Mouse (Mus musculus) lung, postnatal 0 days (tissue): ENCODE results near the gene Kcnk15. TPM values are rescaled to one million over a fixed set of nuclear protein-coding genes. Genes with fewer than 3 reads are reported as not detected.

Experiments
- ATAC-seq: fragments of 200-750 bp; cut with Nextera tagmentation; 2 replicates; pipeline ENCODE4 v1.8.0; 2017; ENCODE audit warnings: moderate library complexity
- DNase-seq: peaks from one replicate; pipeline ENCODE4 v3.0.0-alpha.2; 2016; ENCODE audit warnings: low spot score
- H3K27ac ChIP-seq: fragments of 300-500 bp; sonication (generic); 2 replicates; pipeline ENCODE4 v1.5.1; 2014; ENCODE audit warnings: antibody characterized with exemption, mild to moderate bottlenecking, low read length, mixed read lengths
- H3K27me3 ChIP-seq: fragments of 300-500 bp; sonication (generic); replicated peaks from 2 replicates; pipeline ENCODE4 v1.6.1; 2014; ENCODE audit warnings: low read length, mixed read lengths; ENCODE audit not compliant: insufficient read depth
- H3K36me3 ChIP-seq: fragments of 300-500 bp; sonication (generic); 2 replicates; pipeline ENCODE4 v1.6.1; 2014; ENCODE audit warnings: low read length, mixed read lengths; ENCODE audit not compliant: insufficient read depth
- H3K4me1 ChIP-seq: fragments of 300-500 bp; sonication (generic); 2 replicates; pipeline ENCODE4 v1.6.1; 2014; ENCODE audit warnings: antibody characterized with exemption, low read depth, low read length, mixed read lengths; ENCODE audit not compliant: insufficient read depth
- H3K4me2 ChIP-seq: fragments of 300-500 bp; sonication (generic); replicated peaks from 2 replicates; pipeline ENCODE4 v1.6.1; 2014; ENCODE audit warnings: low read depth, mild to moderate bottlenecking, low read length, moderate library complexity, mixed read lengths
- H3K4me3 ChIP-seq: fragments of 300-500 bp; sonication (generic); 2 replicates; pipeline ENCODE4 v1.5.1; 2014; ENCODE audit warnings: low read depth, low read length
- H3K9ac ChIP-seq: fragments of 300-500 bp; sonication (generic); replicated peaks from 2 replicates; pipeline ENCODE4 v1.6.1; 2014; ENCODE audit warnings: low read depth, mild to moderate bottlenecking
- H3K9me3 ChIP-seq: fragments of 300-500 bp; sonication (generic); 2 replicates; pipeline ENCODE4 v1.6.1; 2016; ENCODE audit warnings: low read length, mixed read lengths
- CTCF ChIP-seq: IDR thresholded peaks from 2 replicates; pipeline ENCODE4 v1.5.1; 2016; ENCODE audit warnings: antibody characterized with exemption, mild to moderate bottlenecking
- EP300 ChIP-seq: IDR thresholded peaks from 2 replicates; pipeline ENCODE4 v1.6.1; 2016; ENCODE audit warnings: antibody characterized with exemption, mild to moderate bottlenecking, control low read depth
- WGBS: fragments of 180-500 bp; shearing (Covaris S2); extraction: QIAGEN DNeasy Blood & Tissue Kit; methylation state at CpG from one replicate; pipeline ENCODE4 v1.1.7; 2014; 5-methylcytosine and 5-hydroxymethylcytosine counted together
- polyA plus RNA-seq: library from polyadenylated mRNA; unstranded; fragments of >200 nt; fragmentation: Nextera tagmentation; extraction: Ambion mirVana; gene quantifications from 2 replicates; pipeline ENCODE4 v1.2.1, GENCODE M21; 2015

Gene Kcnk15
- polyA plus RNA-seq, 1 experiment from 2014 or later, result not detected

DNA sequence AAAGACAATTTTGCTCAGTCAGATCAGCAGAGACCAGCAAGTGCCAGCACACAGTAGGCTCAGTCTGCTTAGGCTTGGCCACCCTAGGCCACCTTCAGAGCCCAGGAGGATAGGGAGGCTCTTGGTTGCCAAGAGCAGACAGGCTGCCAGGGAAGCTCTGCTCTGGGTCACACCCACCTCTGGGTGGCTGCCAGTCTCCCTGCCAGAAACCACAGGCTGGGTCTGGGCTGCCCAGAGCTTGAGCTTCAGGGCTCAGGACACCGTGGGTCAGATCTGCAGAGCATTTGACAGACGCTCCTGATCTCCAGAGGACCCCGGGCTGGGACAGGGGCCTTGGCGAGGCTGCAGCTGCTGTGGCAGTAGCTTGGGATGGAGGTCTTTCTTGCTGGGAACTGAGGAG, 32.8 kb upstream of the Kcnk15 start, which contains the start of gene Ccn5:
Gene Ccn5, plus strand, starts transcription at position 255 of the 400 bp plus-strand sequence.
- 56% methylated on average over 4 of the region's 4 CpGs for WGBS
- Histone ChIP-seq H3K9ac (no peak within 1 kb of the TSS), H3K36me3 (no peaks in the 10 kb centered on the region), H3K4me3 (no peak within 1 kb of the TSS), H3K27me3 (no peaks in the 10 kb centered on the region), H3K4me2 (no peak within 1 kb of the TSS), H3K27ac (no peak within 1 kb of the TSS), H3K9me3 (no peaks in the 10 kb centered on the region), H3K4me1 (no peaks in the 10 kb centered on the region)
- peak; percentile 46 for DNase-seq
- no peak for ATAC-seq
- TF ChIP-seq EP300 (no peak), CTCF (no peak)

DNA sequence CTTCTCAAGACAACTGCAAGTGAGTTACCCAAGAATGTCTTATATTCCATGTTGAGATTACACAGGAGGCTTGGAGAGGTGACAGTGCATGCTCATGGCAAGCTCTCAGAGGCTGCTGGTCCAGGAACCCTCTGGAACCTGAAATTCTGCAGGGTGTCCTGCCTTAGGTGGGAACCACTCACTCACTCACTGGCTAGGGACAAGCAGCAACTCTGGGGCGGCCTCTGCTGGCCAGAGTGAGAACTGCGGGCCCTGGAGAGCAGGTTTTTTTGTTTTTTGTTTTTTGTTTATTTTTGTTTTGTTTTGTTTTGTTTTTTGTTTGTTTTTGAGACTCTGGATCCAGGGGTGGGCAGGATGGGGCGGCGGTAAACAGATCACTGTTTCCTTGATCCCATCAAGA, 30.2 kb upstream of the Kcnk15 start:
- no peak overlapping the region for H3K27ac ChIP-seq
- no peaks in the 10 kb centered on the region for H3K4me1 ChIP-seq
- no peak overlapping the region for H3K9ac ChIP-seq
- TF ChIP-seq EP300, result no peak
- peak; percentile 94 for TF ChIP-seq CTCF
- H3K36me3 ChIP-seq, result no peaks in the 10 kb centered on the region
- no peaks in the 10 kb centered on the region for H3K27me3 ChIP-seq
- no peak overlapping the region for H3K4me3 ChIP-seq
- H3K4me2 ChIP-seq, result peak overlapping the region; percentile 27
- H3K9me3 ChIP-seq, result no peaks in the 10 kb centered on the region
- DNase-seq (peak; percentile 61), ATAC-seq (no peak)
- WGBS, result 3% methylated on average over 4 of the region's 4 CpGs

- WGBS, result 23% methylated on average over 11 of the region's 11 CpGs
- H3K36me3 ChIP-seq, result no peaks in the 10 kb centered on the region
- H3K27ac ChIP-seq, result no peak overlapping the region
Measured at GRCm38 (mm10) chr2:163823771-163824170, 29.7 kb upstream of the Kcnk15 start.

DNA sequence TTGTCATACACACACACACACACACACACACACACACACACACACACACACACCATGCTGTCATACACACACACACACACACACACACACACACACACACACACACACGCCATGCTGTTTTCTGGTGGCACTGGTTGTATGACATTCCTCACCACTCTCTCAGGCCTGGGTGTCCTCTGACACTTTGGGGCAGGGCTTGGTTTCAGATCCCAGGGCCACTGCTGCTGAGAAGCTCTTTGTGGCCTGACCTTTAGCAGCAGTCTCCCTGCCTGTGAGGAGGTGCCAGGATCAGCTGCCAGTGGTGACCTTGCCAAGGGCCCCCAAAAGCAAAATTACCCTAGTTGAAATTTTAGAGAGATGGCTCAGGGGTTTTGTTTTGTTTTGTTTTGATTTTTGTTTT, 27.6 kb upstream of the Kcnk15 start:
- Histone ChIP-seq H3K27ac (0 out of 2 replicates have a peak overlapping the region, but pooled peaks have one; percentile 20), H3K4me3 (no peak overlapping the region), H3K4me1 (no peaks in the 10 kb centered on the region), H3K9ac (no peak overlapping the region), H3K9me3 (no peaks in the 10 kb centered on the region), H3K36me3 (no peaks in the 10 kb centered on the region), H3K27me3 (no peaks in the 10 kb centered on the region), H3K4me2 (no peak overlapping the region)
- TF ChIP-seq CTCF (no peak), EP300 (no peak)
- ATAC-seq (peak; percentile 49), DNase-seq (peak; percentile 60)
- WGBS, result 40% methylated on average over 1 of the region's 1 CpGs

More at GRCm38 (mm10) chr2:163823771-163824170, 29.7 kb upstream of the Kcnk15 start:
- TF ChIP-seq CTCF, result no peak
- TF ChIP-seq EP300, result no peak
- Histone ChIP-seq H3K4me1 (no peaks in the 10 kb centered on the region), H3K9me3 (no peaks in the 10 kb centered on the region), H3K27me3 (no peaks in the 10 kb centered on the region), H3K9ac (no peak overlapping the region), H3K4me2 (peak overlapping the region; percentile 27), H3K4me3 (no peak overlapping the region)
- peak; percentile 68 for DNase-seq
- ATAC-seq, result peak; percentile 68

- WGBS, result 31% methylated on average over 5 of the region's 5 CpGs
- DNase-seq, result peak; percentile 61
- ATAC-seq, result peak; percentile 74
Measured at GRCm38 (mm10) chr2:163826494-163826893, 27.0 kb upstream of the Kcnk15 start.

DNA sequence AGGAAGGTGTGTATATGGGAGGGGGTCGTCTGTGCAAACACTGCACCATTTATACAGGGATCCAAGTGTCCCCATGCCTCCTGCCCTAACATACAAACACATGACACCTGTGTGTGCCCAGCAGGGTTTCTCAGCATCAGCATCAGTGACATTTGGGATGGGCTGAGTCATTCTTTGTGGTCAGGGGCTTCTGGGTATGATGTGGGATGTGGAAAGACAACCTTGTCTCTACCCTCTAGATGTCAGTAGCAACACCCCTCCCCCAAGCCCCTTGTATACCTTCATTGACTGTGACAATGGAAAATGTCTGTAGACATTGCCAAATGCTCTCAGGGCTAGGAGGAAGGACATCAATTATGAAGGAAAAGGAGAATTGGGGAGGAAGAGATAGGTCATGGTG, 22.3 kb upstream of the Kcnk15 start:
- 50% methylated on average over 1 of the region's 1 CpGs for WGBS
- Histone ChIP-seq H3K27ac (no peak overlapping the region), H3K27me3 (no peaks in the 10 kb centered on the region), H3K36me3 (no peaks in the 10 kb centered on the region), H3K9ac (no peak overlapping the region), H3K4me3 (no peak overlapping the region), H3K4me1 (no peaks in the 10 kb centered on the region), H3K4me2 (no peak overlapping the region), H3K9me3 (no peaks in the 10 kb centered on the region)
- TF ChIP-seq EP300, result no peak
- no peak for DNase-seq
- no peak for ATAC-seq

More at GRCm38 (mm10) chr2:163826494-163826893, 27.0 kb upstream of the Kcnk15 start:
- TF ChIP-seq EP300, result no peak
- no peak overlapping the region for H3K4me2 ChIP-seq
- H3K36me3 ChIP-seq, result no peaks in the 10 kb centered on the region
- H3K4me3 ChIP-seq, result no peak overlapping the region
- H3K9me3 ChIP-seq, result no peaks in the 10 kb centered on the region
- H3K27ac ChIP-seq, result 0 out of 2 replicates have a peak overlapping the region, but pooled peaks have one; percentile 20
- H3K27me3 ChIP-seq, result no peaks in the 10 kb centered on the region
- H3K9ac ChIP-seq, result no peak overlapping the region
- H3K4me1 ChIP-seq, result no peaks in the 10 kb centered on the region

GRCm38 (mm10) chr2:163838043-163838442, 15.4 kb upstream of the Kcnk15 start:
- 20% methylated on average over 9 of the region's 9 CpGs for WGBS

More at GRCm38 (mm10) chr2:163838043-163838442, 15.4 kb upstream of the Kcnk15 start:
- Histone ChIP-seq H3K27me3 (no peaks in the 10 kb centered on the region), H3K4me1 (no peaks in the 10 kb centered on the region), H3K4me2 (no peak overlapping the region), H3K27ac (no peak overlapping the region), H3K9ac (no peak overlapping the region), H3K9me3 (no peaks in the 10 kb centered on the region), H3K4me3 (no peak overlapping the region), H3K36me3 (no peaks in the 10 kb centered on the region)
- ATAC-seq (peak; percentile 46), DNase-seq (peak; percentile 86)
- TF ChIP-seq EP300, result no peak
- TF ChIP-seq CTCF, result peak; percentile 100
